Mouse (Mus musculus) lung, embryonic 15.5 days (tissue): Measurements from ENCODE around the gene Psmd3. TPM values are rescaled to one million over a fixed set of nuclear protein-coding genes. Genes with fewer than 3 reads are reported as not detected.

ENCODE experiments used
- ATAC-seq: fragments of 200-750 bp; cut with Nextera tagmentation; 2 replicates; pipeline ENCODE4 v1.8.0; 2017; ENCODE audit warnings: moderate number of reproducible peaks, borderline replicate concordance; ENCODE audit not compliant: low FRiP score, low TSS enrichment; ENCODE audit errors: extremely low read depth
- H3K27ac ChIP-seq: fragments of 300-500 bp; sonication (generic); 2 replicates; pipeline ENCODE4 v1.5.1; 2015; ENCODE audit warnings: moderate library complexity, mild to moderate bottlenecking, inconsistent platforms
- H3K27me3 ChIP-seq: fragments of 300-500 bp; sonication (generic); 2 replicates; pipeline ENCODE4 v1.6.1; 2015; ENCODE audit warnings: inconsistent platforms
- H3K36me3 ChIP-seq: fragments of 300-500 bp; sonication (generic); 2 replicates; pipeline ENCODE4 v1.6.1; 2015; ENCODE audit warnings: inconsistent platforms
- H3K4me1 ChIP-seq: fragments of 300-500 bp; sonication (generic); 2 replicates; pipeline ENCODE4 v1.6.1; 2015; ENCODE audit warnings: inconsistent platforms
- H3K4me2 ChIP-seq: fragments of 300-500 bp; sonication (generic); 2 replicates; pipeline ENCODE4 v1.6.1; 2015; ENCODE audit warnings: inconsistent platforms, mild to moderate bottlenecking, moderate library complexity
- H3K4me3 ChIP-seq: fragments of 300-500 bp; sonication (generic); 2 replicates; pipeline ENCODE4 v1.5.1; 2015; ENCODE audit warnings: mild to moderate bottlenecking, inconsistent platforms
- H3K9ac ChIP-seq: fragments of 300-500 bp; sonication (generic); 2 replicates; pipeline ENCODE4 v1.6.1; 2015; ENCODE audit warnings: inconsistent platforms
- H3K9me3 ChIP-seq: fragments of 300-500 bp; sonication (generic); 2 replicates; pipeline ENCODE4 v1.6.1; 2016; ENCODE audit warnings: inconsistent platforms
- WGBS: fragments of 180-500 bp; shearing (Covaris S2); methylation state at CpG from one replicate; pipeline ENCODE4 v1.1.7; 2015; 5-methylcytosine and 5-hydroxymethylcytosine counted together
- polyA plus RNA-seq: library from polyadenylated mRNA; unstranded; fragments of >200 nt; fragmentation: Nextera tagmentation; extraction: Ambion mirVana; gene quantifications from 2 replicates; pipeline ENCODE4 v1.2.1, GENCODE M21; 2015

Gene Psmd3
- polyA plus RNA-seq, 1 experiment from 2014 or later: 214 TPM

- no peak for ATAC-seq
- no peaks in the 10 kb centered on the region for H3K27me3 ChIP-seq
- H3K4me3 ChIP-seq: no peak overlapping the region
- H3K36me3 ChIP-seq: peaks cover 72% of the 10 kb centered on the region
- WGBS: 72% methylated on average over 9 of the region's 9 CpGs
- H3K27ac ChIP-seq: no peak overlapping the region
- H3K9ac ChIP-seq: no peak overlapping the region
- no peak overlapping the region for H3K4me2 ChIP-seq
- no peaks in the 10 kb centered on the region for H3K4me1 ChIP-seq
- no peaks in the 10 kb centered on the region for H3K9me3 ChIP-seq
These were observed 11.9 kb downstream of the Psmd3 start for GRCm38 (mm10) chr11:98694301-98694700.

- H3K9me3 ChIP-seq: no peaks in the 10 kb centered on the region
- peaks cover 3% of the 10 kb centered on the region; the same call in 1 of the 2 replicates for H3K4me1 ChIP-seq
- H3K27ac ChIP-seq: no peak overlapping the region
- no peak overlapping the region for H3K4me3 ChIP-seq
- 70% methylated on average over 14 of the region's 14 CpGs for WGBS
- H3K36me3 ChIP-seq: peaks cover 61% of the 10 kb centered on the region
- H3K9ac ChIP-seq: no peak overlapping the region
- ATAC-seq: no peak
- H3K27me3 ChIP-seq: no peaks in the 10 kb centered on the region
- no peak overlapping the region for H3K4me2 ChIP-seq
These were observed 13.1 kb downstream of the Psmd3 start for GRCm38 (mm10) chr11:98695408-98695807.

GRCm38 (mm10) chr11:98696454-98697216 lies 14.3 kb downstream of the Psmd3 start:
- Histone ChIP-seq H3K9ac (no peak overlapping the region), H3K27me3 (no peaks in the 10 kb centered on the region), H3K4me1 (peaks cover 3% of the 10 kb centered on the region; the same call in 1 of the 2 replicates), H3K4me3 (no peak overlapping the region), H3K27ac (no peak overlapping the region), H3K9me3 (no peaks in the 10 kb centered on the region), H3K36me3 (peaks cover 49% of the 10 kb centered on the region), H3K4me2 (no peak overlapping the region)
- 79% methylated on average over 14 of the region's 14 CpGs for WGBS
- no peak for ATAC-seq

- Histone ChIP-seq H3K4me2 (no peak overlapping the region), H3K36me3 (peaks cover 43% of the 10 kb centered on the region), H3K9ac (no peak overlapping the region), H3K27ac (no peak overlapping the region), H3K9me3 (no peaks in the 10 kb centered on the region), H3K4me3 (no peak overlapping the region), H3K27me3 (no peaks in the 10 kb centered on the region), H3K4me1 (peaks cover 3% of the 10 kb centered on the region; the same call in 1 of the 2 replicates)
- WGBS: 89% methylated on average over 12 of the region's 12 CpGs
- ATAC-seq: no peak
These were observed 14.9 kb downstream of the Psmd3 start for GRCm38 (mm10) chr11:98697225-98697624.

- Histone ChIP-seq H3K4me1 (peaks cover 3% of the 10 kb centered on the region; the same call in 1 of the 2 replicates), H3K27ac (no peak overlapping the region), H3K36me3 (peaks cover 25% of the 10 kb centered on the region), H3K4me3 (no peak overlapping the region), H3K4me2 (no peak overlapping the region), H3K9me3 (no peaks in the 10 kb centered on the region), H3K27me3 (no peaks in the 10 kb centered on the region), H3K9ac (no peak overlapping the region)
- ATAC-seq: no peak
- 81% methylated on average over 16 of the region's 16 CpGs for WGBS
These were observed 16.7 kb downstream of the Psmd3 start for GRCm38 (mm10) chr11:98698849-98699640.

GRCm38 (mm10) chr11:98699911-98700310 lies 17.6 kb downstream of the Psmd3 start:
- Histone ChIP-seq H3K4me3 (no peak overlapping the region), H3K4me1 (peaks cover 3% of the 10 kb centered on the region; the same call in 1 of the 2 replicates), H3K27ac (no peak overlapping the region), H3K27me3 (no peaks in the 10 kb centered on the region), H3K4me2 (no peak overlapping the region), H3K9ac (no peak overlapping the region), H3K36me3 (peaks cover 23% of the 10 kb centered on the region), H3K9me3 (no peaks in the 10 kb centered on the region)
- ATAC-seq: peak; percentile 46; the same call in 1 of the 2 replicates
- 30% methylated on average over 4 of the region's 4 CpGs for WGBS

- Histone ChIP-seq H3K27ac (no peak within 1 kb of the TSS), H3K4me3 (no peak within 1 kb of the TSS)
These were observed 18.9 kb downstream of the Psmd3 start, which contains the start of gene Csf3 for GRCm38 (mm10) chr11:98701213-98701670. Gene Csf3 (plus strand): TSS chr11:98701263.

GRCm38 (mm10) chr11:98702323-98702722 lies 20.0 kb downstream of the Psmd3 start:
- no peaks in the 10 kb centered on the region for H3K27me3 ChIP-seq

More at GRCm38 (mm10) chr11:98701213-98701670, 18.9 kb downstream of the Psmd3 start, which contains the start of gene Csf3:
- WGBS: 42% methylated on average over 10 of the region's 10 CpGs
- Histone ChIP-seq H3K4me1 (peaks cover 3% of the 10 kb centered on the region; the same call in 1 of the 2 replicates), H3K9me3 (no peaks in the 10 kb centered on the region), H3K27me3 (no peaks in the 10 kb centered on the region), H3K4me2 (no peak within 1 kb of the TSS), H3K36me3 (peaks cover 23% of the 10 kb centered on the region), H3K9ac (no peak within 1 kb of the TSS)
- ATAC-seq: no peak

GRCm38 (mm10) chr11:98705021-98705420 lies 22.7 kb downstream of the Psmd3 start:
- H3K4me1 ChIP-seq: peaks cover 39% of the 10 kb centered on the region
- no peak overlapping the region for H3K4me2 ChIP-seq
- H3K27ac ChIP-seq: no peak overlapping the region
- no peaks in the 10 kb centered on the region for H3K27me3 ChIP-seq
- ATAC-seq: no peak
- WGBS: 84% methylated on average over 10 of the region's 10 CpGs
- no peak overlapping the region for H3K4me3 ChIP-seq
- H3K36me3 ChIP-seq: peaks cover 31% of the 10 kb centered on the region
- H3K9me3 ChIP-seq: no peaks in the 10 kb centered on the region
- no peak overlapping the region for H3K9ac ChIP-seq

More at GRCm38 (mm10) chr11:98702323-98702722, 20.0 kb downstream of the Psmd3 start:
- Histone ChIP-seq H3K9me3 (no peaks in the 10 kb centered on the region), H3K4me2 (no peak overlapping the region), H3K36me3 (peaks cover 30% of the 10 kb centered on the region), H3K4me1 (peaks cover 13% of the 10 kb centered on the region), H3K27ac (no peak overlapping the region), H3K9ac (no peak overlapping the region), H3K4me3 (no peak overlapping the region)
- 56% methylated on average over 5 of the region's 5 CpGs for WGBS
- no peak for ATAC-seq

- Histone ChIP-seq H3K36me3 (peaks cover 40% of the 10 kb centered on the region), H3K27me3 (no peaks in the 10 kb centered on the region), H3K9ac (no peak overlapping the region), H3K9me3 (no peaks in the 10 kb centered on the region), H3K4me1 (peaks cover 48% of the 10 kb centered on the region), H3K4me2 (peak overlapping the region; percentile 18; the same call in 1 of the 2 replicates), H3K27ac (peak overlapping the region; percentile 91), H3K4me3 (no peak overlapping the region)
- 50% methylated on average over 22 of the region's 22 CpGs for WGBS
- peak; percentile 75 for ATAC-seq
These were observed 25.3 kb downstream of the Psmd3 start for GRCm38 (mm10) chr11:98707401-98708281.
